Mouse (Mus musculus): ENCODE measurements at regions not wholly inside any gene's neighbourhood (a gene's known extent, or its start where the extent isn't known, plus 50 kb on each side); places are given as distances from the start of the nearest gene placed in this dataset.

DNA sequence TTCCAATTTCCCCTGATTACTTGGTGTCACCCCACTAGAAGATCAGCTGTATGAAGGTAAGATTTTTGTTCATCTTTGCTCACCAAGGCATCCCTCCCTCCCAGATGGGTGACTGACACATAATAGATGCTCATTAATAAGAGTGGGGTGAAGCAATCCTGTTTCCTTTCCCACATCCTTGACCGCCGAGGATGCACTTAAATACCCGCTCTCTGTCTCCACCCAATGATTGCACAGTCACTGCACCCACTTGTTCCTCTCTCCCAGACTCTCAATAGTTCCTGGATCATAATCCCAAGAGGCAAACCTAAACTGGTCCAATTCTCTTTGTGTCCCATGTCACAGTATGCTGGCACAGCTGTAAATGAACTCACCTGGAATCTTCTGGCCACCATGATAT is 86.4 kb upstream of the Ccn6 start:
- no peaks in the 10 kb centered on the region for H3K36me3 ChIP-seq (ENCODE audit: control insufficient read depth in 1 of 2, insufficient read depth in 2 of 2, low read length in 2 of 2)
- no peak overlapping the region for H3K27ac ChIP-seq (ENCODE audit: control insufficient read depth, low read depth, low read length)
- H3K9me3 ChIP-seq (replicated peaks; ENCODE audit: insufficient read depth, low read length) = no peaks in the 10 kb centered on the region
- TF ChIP-seq ZC3H11A (IDR thresholded peaks at IDR 0.05; ENCODE audit: low read depth, low read length) = no peak
- TF ChIP-seq USF2 (IDR thresholded peaks at IDR 0.05; ENCODE audit: borderline replicate concordance in 1 of 2, insufficient read depth in 1 of 2, low read depth in 1 of 2, low read length in 2 of 2) = no peak
- TF ChIP-seq TBP (IDR thresholded peaks at IDR 0.05; ENCODE audit: low read depth, low read length) = no peak
- TF ChIP-seq MEF2A (IDR thresholded peaks at IDR 0.05; ENCODE audit: extremely low read depth, insufficient replicate concordance, low read depth, low read length, poor library complexity, severe bottlenecking) = no peak
- no peak for TF ChIP-seq SMC3 (IDR thresholded peaks at IDR 0.05; ENCODE audit: low read depth, low read length)
- no peak for TF ChIP-seq HCFC1 (IDR thresholded peaks at IDR 0.05; ENCODE audit: low read depth, low read length)
- TF ChIP-seq ETS1 (IDR thresholded peaks at IDR 0.05; ENCODE audit: low read depth, low read length) = no peak
- TF ChIP-seq POLR2A (IDR thresholded peaks at IDR 0.05; ENCODE audit: control insufficient read depth in 1 of 2, insufficient read depth in 1 of 2, low read depth in 1 of 2, low read length in 2 of 2, poor library complexity in 1 of 2) = no peak
- TF ChIP-seq UBTF (IDR thresholded peaks at IDR 0.05; ENCODE audit: borderline replicate concordance, insufficient read depth, low read depth, low read length) = no peak
- no peak for TF ChIP-seq EP300 (IDR thresholded peaks at IDR 0.05; ENCODE audit: low read depth in 1 of 2, low read length in 2 of 2)
- no peak for TF ChIP-seq ZKSCAN1 (IDR thresholded peaks at IDR 0.05; ENCODE audit: low read depth, low read length)
- no peak for TF ChIP-seq POLR2AphosphoS5 (IDR thresholded peaks at IDR 0.05; ENCODE audit: borderline replicate concordance, low read depth, low read length)
- no peak for TF ChIP-seq MAZ (IDR thresholded peaks at IDR 0.05; ENCODE audit: low read depth, low read length)
- TF ChIP-seq GATA1 (IDR thresholded peaks at IDR 0.05; ENCODE audit: low read depth, low read length) = no peak
- TF ChIP-seq RCOR1 (IDR thresholded peaks at IDR 0.05; ENCODE audit: low read depth, low read length) = no peak
- no peak for TF ChIP-seq TCF12 (IDR thresholded peaks at IDR 0.05; ENCODE audit: low read depth, low read length)
- DNase-seq (ENCODE audit: low read depth, low spot score) = no peak
- no peak overlapping the region for H3K4me3 ChIP-seq (ENCODE audit: control insufficient read depth in 1 of 2, insufficient read depth in 1 of 2, low read depth in 2 of 2, low read length in 2 of 2)
- H3K79me2 ChIP-seq (ENCODE audit: control insufficient read depth, insufficient read depth, low read length, poor library complexity) = no peaks in the 10 kb centered on the region
- no peaks in the 10 kb centered on the region for H3K4me1 ChIP-seq (ENCODE audit: control insufficient read depth in 1 of 2, insufficient read depth in 2 of 2, low read length in 2 of 2)
- no peak overlapping the region for H3K9ac ChIP-seq (ENCODE audit: control insufficient read depth, low read depth, low read length, poor library complexity, severe bottlenecking)
- H3K27me3 ChIP-seq (ENCODE audit: control insufficient read depth in 1 of 2, insufficient read depth in 2 of 2, low read length in 2 of 2) = no peaks in the 10 kb centered on the region

DNA sequence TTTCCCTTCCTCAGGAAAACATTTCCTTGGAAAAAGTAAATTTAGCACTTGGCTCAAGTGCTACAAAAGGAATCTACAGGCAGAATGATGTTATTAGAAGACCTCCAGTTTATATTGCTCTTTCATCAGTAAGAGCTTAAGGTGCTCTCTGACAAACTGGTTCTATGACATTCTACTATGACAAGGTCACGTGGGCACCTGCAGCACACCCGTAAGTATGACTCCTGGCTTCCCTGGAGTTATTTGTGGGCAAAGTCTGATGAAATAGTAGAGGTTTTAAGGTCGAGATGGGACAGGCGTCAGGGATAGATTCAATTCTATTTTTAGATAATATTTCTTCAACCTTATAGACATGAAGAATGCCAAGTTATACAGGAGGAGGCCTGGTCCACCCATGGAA is 84.9 kb upstream of the Ccn6 start:
- no peaks in the 10 kb centered on the region for H3K27me3 ChIP-seq (ENCODE audit: control insufficient read depth in 1 of 2, insufficient read depth in 2 of 2, low read length in 2 of 2)
- no peaks in the 10 kb centered on the region for H3K79me2 ChIP-seq (ENCODE audit: control insufficient read depth, insufficient read depth, low read length, poor library complexity)
- no peaks in the 10 kb centered on the region for H3K36me3 ChIP-seq (ENCODE audit: control insufficient read depth in 1 of 2, insufficient read depth in 2 of 2, low read length in 2 of 2)
- no peak overlapping the region for H3K9ac ChIP-seq (ENCODE audit: control insufficient read depth, low read depth, low read length, poor library complexity, severe bottlenecking)
- H3K27ac ChIP-seq (ENCODE audit: control insufficient read depth, low read depth, low read length) = no peak overlapping the region
- DNase-seq (ENCODE audit: low read depth, low spot score) = no peak
- H3K4me3 ChIP-seq (ENCODE audit: control insufficient read depth in 1 of 2, insufficient read depth in 1 of 2, low read depth in 2 of 2, low read length in 2 of 2) = no peak overlapping the region
- H3K9me3 ChIP-seq (replicated peaks; ENCODE audit: insufficient read depth, low read length) = no peaks in the 10 kb centered on the region
- no peaks in the 10 kb centered on the region for H3K4me1 ChIP-seq (ENCODE audit: control insufficient read depth in 1 of 2, insufficient read depth in 2 of 2, low read length in 2 of 2)
- TF ChIP-seq MAZ (IDR thresholded peaks at IDR 0.05; ENCODE audit: low read depth, low read length) = no peak
- TF ChIP-seq MEF2A (IDR thresholded peaks at IDR 0.05; ENCODE audit: extremely low read depth, insufficient replicate concordance, low read depth, low read length, poor library complexity, severe bottlenecking) = no peak
- TF ChIP-seq RCOR1 (IDR thresholded peaks at IDR 0.05; ENCODE audit: low read depth, low read length) = no peak
- TF ChIP-seq POLR2AphosphoS5 (IDR thresholded peaks at IDR 0.05; ENCODE audit: borderline replicate concordance, low read depth, low read length) = no peak
- TF ChIP-seq MAX (IDR thresholded peaks at IDR 0.05; ENCODE audit: low read length) = no peak
- no peak for TF ChIP-seq ZMIZ1 (IDR thresholded peaks at IDR 0.05; ENCODE audit: low read depth, low read length)
- no peak for TF ChIP-seq NELFE (IDR thresholded peaks at IDR 0.05; ENCODE audit: low read depth, low read length)
- no peak for TF ChIP-seq E2F4 (IDR thresholded peaks at IDR 0.05; ENCODE audit: borderline replicate concordance, low read depth, low read length)
- no peak for TF ChIP-seq POLR2A (IDR thresholded peaks at IDR 0.05; ENCODE audit: control insufficient read depth in 1 of 2, insufficient read depth in 1 of 2, low read depth in 1 of 2, low read length in 2 of 2, poor library complexity in 1 of 2)
- no peak for TF ChIP-seq NRF1 (IDR thresholded peaks at IDR 0.05; ENCODE audit: insufficient read depth, low read depth, low read length, poor library complexity, severe bottlenecking)
- TF ChIP-seq ETS1 (IDR thresholded peaks at IDR 0.05; ENCODE audit: low read depth, low read length) = no peak
- no peak for TF ChIP-seq GATA1 (IDR thresholded peaks at IDR 0.05; ENCODE audit: low read depth, low read length)
- no peak for TF ChIP-seq MXI1 (IDR thresholded peaks at IDR 0.05; ENCODE audit: low read depth, low read length)
- TF ChIP-seq GABPA (IDR thresholded peaks at IDR 0.05; ENCODE audit: low read depth, low read length) = no peak
- TF ChIP-seq MAFK (IDR thresholded peaks at IDR 0.05; ENCODE audit: borderline replicate concordance, low read depth, low read length) = no peak
- TF ChIP-seq SMC3 (IDR thresholded peaks at IDR 0.05; ENCODE audit: low read depth, low read length) = no peak
- TF ChIP-seq TAL1 (IDR thresholded peaks at IDR 0.05; ENCODE audit: low read length) = no peak

Data from MEL (cell line).